Mouse (Mus musculus): ENCODE measurements around the gene Ugcg.
"Not testable (repeated sequence)": the region's sequence is repeated elsewhere in the genome, so short reads cannot be mapped to it uniquely, and the experiment has no call there.

Gene Ugcg

DNA sequence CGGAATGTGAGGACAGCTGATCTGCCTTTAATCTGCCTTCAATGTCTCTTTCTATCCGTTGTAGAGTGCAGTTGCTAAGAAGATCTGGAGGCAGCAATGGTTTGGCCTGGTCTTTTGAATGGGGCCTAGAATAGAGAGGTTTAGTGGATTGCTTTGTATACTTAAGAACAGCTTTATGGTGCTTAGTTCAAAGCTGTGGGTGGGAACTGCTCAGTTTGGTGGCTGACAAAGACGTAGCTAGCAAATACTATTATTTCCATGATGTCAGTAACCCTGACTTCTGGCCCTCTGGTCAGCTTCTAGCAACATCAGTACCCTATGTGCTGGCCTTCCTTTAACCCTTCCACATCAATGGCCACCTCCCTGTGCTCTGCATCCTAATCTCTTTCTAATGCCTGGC, 68.8 kb downstream of the Ugcg start:
- DNase-seq (ENCODE audit: low spot score), result no peak

DNA sequence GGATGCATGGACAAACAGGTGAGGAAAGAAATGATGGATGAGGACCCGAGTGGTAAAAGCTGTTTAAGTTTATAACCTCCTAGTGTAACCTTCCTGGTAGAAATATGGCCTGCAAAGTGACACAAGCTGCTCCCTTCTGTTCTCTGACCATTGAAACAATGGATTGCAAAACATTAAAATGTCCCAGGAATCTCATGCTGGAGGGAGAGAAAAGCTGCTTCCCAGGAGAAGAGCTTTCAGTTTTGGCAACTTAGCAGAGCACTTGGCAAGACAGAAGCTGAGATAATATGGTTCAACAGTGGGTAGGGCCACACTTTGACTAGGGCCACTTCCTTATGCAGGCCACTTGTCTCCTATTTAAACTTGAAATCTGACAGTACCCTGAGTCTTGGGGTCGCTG, 69.7 kb downstream of the Ugcg start:
- DNase-seq (ENCODE audit: low spot score), result no peak

DNA sequence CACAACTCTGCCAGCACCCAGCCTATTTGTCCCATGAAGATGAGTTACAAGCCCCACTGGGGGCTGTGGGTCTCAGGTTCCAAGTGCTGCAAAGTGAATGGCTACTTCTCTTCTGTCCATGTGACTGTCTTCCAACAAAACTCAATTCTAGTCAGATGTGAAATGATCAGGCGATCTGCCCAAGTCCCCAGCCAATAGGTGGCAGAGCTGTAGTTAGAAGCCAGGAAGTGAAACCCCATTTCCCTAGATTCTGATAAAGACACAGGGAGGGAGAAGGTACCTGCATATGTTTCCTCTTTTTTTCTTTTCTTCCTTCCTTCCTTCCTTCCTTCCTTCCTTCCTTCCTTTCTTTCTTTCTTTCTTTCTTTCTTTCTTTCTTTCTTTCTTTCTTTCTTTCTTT, 70.7 kb downstream of the Ugcg start:
- DNase-seq (ENCODE audit: low spot score), result no peak

DNA sequence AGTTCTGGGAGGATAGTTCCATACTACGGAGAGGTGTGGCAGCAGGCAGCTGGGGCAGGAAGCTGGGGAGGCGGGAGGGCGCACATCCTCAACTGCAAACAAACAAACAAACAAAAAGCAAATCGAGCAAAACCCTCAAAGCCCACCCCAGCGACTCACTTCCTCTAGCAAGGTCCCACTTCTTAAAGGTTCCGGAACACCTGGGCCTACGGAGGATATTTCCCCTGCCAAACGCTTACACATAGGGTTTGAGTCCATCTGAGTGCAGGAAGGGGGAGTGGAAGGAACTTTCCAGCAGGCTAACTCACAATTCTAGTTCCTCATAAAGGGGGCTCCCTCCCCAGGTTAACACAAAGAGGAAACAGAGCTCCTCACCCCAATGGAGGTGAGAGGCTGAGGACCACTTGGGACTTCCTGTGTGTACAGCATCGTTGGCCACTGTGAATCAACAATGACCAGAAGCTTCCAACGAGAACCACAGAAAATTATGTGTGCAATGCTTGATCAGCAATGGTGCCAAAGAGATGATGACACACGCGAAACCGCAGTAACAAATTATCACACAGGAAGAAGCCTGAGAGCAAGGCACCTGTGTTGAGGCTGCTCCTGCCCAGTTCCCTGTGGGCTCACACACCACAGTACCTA, 71.9 kb downstream of the Ugcg start:
- no peak for DNase-seq (ENCODE audit: low spot score)

DNA sequence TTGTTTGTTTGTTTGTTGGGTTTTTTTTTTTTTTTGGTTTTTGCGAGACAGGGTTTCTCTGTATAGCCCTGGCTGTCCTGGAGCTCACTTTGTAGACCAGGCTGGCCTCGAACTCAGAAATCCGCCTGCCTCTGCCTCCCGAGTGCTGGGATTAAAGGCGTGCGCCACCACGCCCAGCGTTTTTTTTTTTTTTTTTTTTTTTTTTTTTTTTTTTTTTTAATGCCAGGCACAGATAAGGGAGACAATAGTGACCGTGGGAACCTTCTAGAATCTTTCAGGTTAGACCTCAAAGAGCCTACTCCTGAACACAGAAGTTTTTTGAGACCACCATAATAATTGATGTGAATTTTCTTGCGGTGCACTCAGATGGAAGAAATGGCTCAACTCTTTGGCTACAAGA, 72.5 kb downstream of the Ugcg start:
- DNase-seq (ENCODE audit: low spot score), result not testable (repeated sequence)

DNA sequence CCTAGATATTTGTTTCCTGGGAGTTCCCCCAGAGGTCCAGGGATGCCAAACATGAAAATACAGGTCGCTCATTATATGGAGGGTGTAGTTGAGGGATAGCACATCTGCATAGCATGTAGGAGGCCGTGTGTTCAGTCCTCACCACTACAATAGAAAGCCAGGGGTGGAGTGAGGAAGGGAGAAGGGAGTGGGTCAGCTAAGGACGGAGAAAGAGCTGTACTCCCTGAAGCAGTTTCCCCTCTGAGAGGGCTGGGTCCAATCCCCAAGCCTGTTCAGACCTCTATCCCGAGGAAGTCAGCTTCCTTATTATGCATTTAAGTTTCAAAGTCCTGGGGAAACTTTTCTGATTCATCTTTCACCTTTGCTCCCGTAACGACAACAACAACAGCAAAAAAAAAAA, 73.1 kb downstream of the Ugcg start:
- DNase-seq (ENCODE audit: low spot score), result no peak

DNA sequence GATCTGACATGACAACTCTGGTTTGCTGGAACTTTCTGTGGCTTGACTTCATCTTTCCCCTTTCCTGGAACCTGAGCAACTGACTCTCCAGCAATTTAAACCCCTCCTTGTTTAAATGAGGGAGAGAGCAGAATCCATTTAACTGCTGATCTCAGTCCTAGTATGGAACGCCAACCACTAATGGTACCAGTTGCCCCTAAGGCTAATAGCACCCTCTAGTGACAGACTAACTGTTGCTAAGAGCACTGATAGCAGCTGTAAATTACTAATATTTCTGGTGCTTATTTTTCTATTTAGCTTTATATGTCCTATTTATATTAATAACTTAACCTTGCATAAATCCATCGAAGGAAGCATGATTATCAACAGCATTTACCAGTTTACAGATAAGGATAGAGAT, 74.4 kb downstream of the Ugcg start:
- no peak for DNase-seq (ENCODE audit: low spot score)

DNA sequence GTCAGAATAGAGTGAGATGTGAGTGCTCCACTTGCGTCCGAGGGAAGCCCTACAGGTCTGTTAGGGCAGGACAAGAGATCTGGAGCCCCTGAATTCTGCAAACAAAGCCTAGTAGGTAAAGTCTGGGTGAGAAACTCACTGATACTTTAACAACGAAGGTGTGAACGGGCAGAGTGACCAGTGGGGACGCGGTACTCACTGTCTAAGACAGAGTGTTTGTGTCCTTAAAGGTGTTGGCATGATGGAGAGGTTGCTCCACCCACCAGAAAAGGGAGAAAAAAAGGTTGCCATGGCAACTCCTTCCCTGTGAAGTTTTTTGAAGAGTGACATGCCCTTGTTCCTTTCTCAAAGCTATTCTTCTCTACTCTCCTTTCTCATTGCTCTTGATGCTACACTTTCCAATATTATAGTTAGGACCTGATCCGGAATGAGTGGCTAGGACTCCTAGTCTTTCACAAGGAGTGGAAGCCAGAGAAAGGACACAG, 75.6 kb downstream of the Ugcg start:
- no peak for DNase-seq (ENCODE audit: low spot score)

DNA sequence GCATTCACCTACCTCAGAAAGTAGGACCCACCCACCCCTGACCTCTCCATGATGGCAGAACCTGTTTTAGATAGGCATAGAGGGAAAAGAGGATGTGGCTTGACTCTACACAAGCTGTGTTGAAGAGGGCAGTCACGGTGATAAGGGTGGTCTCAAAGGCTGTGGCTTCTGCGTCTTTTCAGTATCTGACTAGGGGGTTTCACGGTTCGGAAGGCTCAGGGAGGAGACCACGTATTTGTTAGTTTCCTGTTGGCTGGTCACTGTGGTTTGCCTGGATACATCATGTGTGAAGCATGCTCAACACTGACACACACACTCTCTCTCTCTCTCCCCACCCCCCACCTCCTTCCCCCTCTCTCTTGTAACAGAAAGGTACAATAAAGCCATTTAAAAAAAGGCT, 76.1 kb downstream of the Ugcg start:
- DNase-seq (ENCODE audit: low spot score), result no peak

DNA sequence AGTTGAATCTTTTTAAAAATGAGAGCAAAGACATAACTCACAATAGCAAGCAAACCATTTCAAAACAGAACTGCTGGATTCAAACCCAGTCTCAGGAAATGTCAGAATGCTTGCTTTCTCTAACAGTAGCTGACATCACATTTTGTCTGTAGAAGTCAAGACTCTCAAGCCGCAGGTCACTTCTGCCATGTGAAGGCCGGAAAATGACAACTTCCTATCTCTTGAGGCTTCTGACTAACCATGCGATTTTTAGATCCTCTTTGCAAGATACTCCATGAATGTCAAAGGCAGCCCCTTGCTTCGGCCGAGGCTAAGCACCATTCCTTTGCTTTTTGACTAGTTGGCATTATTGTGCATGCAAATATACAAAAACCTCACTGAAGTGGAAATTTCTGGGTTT, 76.6 kb downstream of the Ugcg start:
- no peak for DNase-seq (ENCODE audit: low spot score)
